Mouse (Mus musculus) forelimb bud, embryonic 11.5 days (tissue): ENCODE results near the gene Lrrc2.

Experiments
- DNase-seq: peaks from one replicate; pipeline ENCODE4 v3.0.0-alpha.2; 2012; ENCODE audit warnings: low read depth, low spot score

The Lrrc2 gene

GRCm38 (mm10) chr9:110987331-110987730 lies 36.0 kb downstream of the Lrrc2 start:
- no peak for DNase-seq

GRCm38 (mm10) chr9:110988078-110988477 lies 36.7 kb downstream of the Lrrc2 start:
- no peak for DNase-seq

- no peak for DNase-seq
Measured at GRCm38 (mm10) chr9:110989141-110989540, 37.8 kb downstream of the Lrrc2 start.

GRCm38 (mm10) chr9:110989543-110989942 lies 38.2 kb downstream of the Lrrc2 start:
- no peak for DNase-seq

- no peak for DNase-seq
Measured at GRCm38 (mm10) chr9:110990204-110990603, 38.9 kb downstream of the Lrrc2 start, which contains the start of gene Rtp3. Gene Rtp3, minus strand, starts transcription at chr9:110990583.

- DNase-seq, result no peak
Measured at GRCm38 (mm10) chr9:110993281-110993709, 42.0 kb downstream of the Lrrc2 start.

GRCm38 (mm10) chr9:110994716-110995172 lies 43.4 kb downstream of the Lrrc2 start:
- peak; percentile 76 for DNase-seq

GRCm38 (mm10) chr9:110997245-110997644 lies 45.9 kb downstream of the Lrrc2 start:
- DNase-seq, result peak; percentile 86

- DNase-seq, result no peak
Measured at GRCm38 (mm10) chr9:110999056-110999455, 47.7 kb downstream of the Lrrc2 start.

GRCm38 (mm10) chr9:110999856-111000255 lies 48.5 kb downstream of the Lrrc2 start:
- DNase-seq, result no peak

- DNase-seq, result no peak
Measured at GRCm38 (mm10) chr9:111001621-111002020, 50.3 kb downstream of the Lrrc2 start.

- DNase-seq, result no peak
Measured at GRCm38 (mm10) chr9:111003279-111003678, 51.9 kb downstream of the Lrrc2 start.

- no peak for DNase-seq
Measured at GRCm38 (mm10) chr9:111006544-111006943, 55.2 kb downstream of the Lrrc2 start.

- DNase-seq, result no peak
Measured at GRCm38 (mm10) chr9:111009763-111010162, 58.4 kb downstream of the Lrrc2 start.

GRCm38 (mm10) chr9:111011550-111011949 lies 60.2 kb downstream of the Lrrc2 start:
- DNase-seq, result no peak

GRCm38 (mm10) chr9:111012041-111012440 lies 60.7 kb downstream of the Lrrc2 start:
- DNase-seq, result no peak

- no peak for DNase-seq
Measured at GRCm38 (mm10) chr9:111015658-111016057, 64.3 kb downstream of the Lrrc2 start.

GRCm38 (mm10) chr9:111019022-111019421 lies 67.7 kb downstream of the Lrrc2 start, which contains the start of gene Ltf:
Gene Ltf, plus strand, starts transcription at chr9:111019271.
- DNase-seq, result no peak

- DNase-seq, result no peak
Measured at GRCm38 (mm10) chr9:111026791-111027190, 75.4 kb downstream of the Lrrc2 start.
